Mouse (Mus musculus): Measurements from ENCODE around the gene Tle4.

DNA sequence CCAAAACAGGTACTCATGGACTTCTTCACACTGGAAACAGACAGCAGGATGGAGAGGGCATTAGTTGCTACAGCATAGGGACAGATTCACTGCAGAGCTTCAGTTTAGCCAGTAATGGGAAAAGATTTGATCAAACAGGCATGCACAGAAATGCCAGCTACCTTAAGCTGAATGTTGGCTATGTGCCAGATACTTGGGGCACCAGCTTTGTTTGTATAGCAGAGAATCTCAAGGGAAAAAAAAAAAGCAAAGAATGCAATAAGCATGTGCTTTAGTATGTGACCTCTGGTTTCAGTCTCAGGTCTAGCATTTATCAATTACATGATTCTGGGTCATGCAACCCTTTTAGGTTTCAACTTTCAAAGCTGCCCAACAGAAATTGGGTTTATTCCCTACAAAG is 118.1 kb downstream of the Tle4 start:
- TF ChIP-seq POLR2A (IDR thresholded peaks at IDR 0.05; ENCODE audit: insufficient read length, low read depth) (no peak), MAX (IDR thresholded peaks at IDR 0.05; ENCODE audit: low read depth) (no peak), REST (IDR thresholded peaks at IDR 0.05; ENCODE audit: insufficient read depth, insufficient read length) (no peak), USF1 (IDR thresholded peaks at IDR 0.05; ENCODE audit: low read depth) (no peak), E2F4 (IDR thresholded peaks at IDR 0.05; ENCODE audit: insufficient read depth) (no peak), TCF12 (IDR thresholded peaks at IDR 0.05; ENCODE audit: insufficient read depth, poor library complexity, severe bottlenecking) (no peak), MYOD1 (IDR thresholded peaks at IDR 0.05; ENCODE audit: control insufficient read depth in 1 of 3, insufficient read length in 2 of 3, low read depth in 2 of 3) (no peak), POLR2AphosphoS2 (IDR thresholded peaks at IDR 0.05; ENCODE audit: insufficient read length, low read depth) (no peak)

All from myocyte (in vitro differentiated cells).